Mouse (Mus musculus) thymus, adult 2 months (tissue): ENCODE data around the gene Nfkb1.

Experiments used
- CTCF ChIP-seq: fragments of 200-500 bp; IDR thresholded peaks from 2 replicates; pipeline ENCODE4 v1.5.1; 2012; ENCODE audit warnings: mild to moderate bottlenecking, control low read depth, low read length, moderate library complexity, borderline replicate concordance; ENCODE audit not compliant: control insufficient read depth, poor library complexity, insufficient read depth; ENCODE audit errors: extremely low read depth
- POLR2A ChIP-seq: fragments of 200-500 bp; IDR thresholded peaks from 2 replicates; pipeline ENCODE4 v1.6.1; 2012; ENCODE audit warnings: mild to moderate bottlenecking, low read length, control low read depth, moderate library complexity; ENCODE audit not compliant: control insufficient read depth, poor library complexity, insufficient read depth; ENCODE audit errors: extremely low read depth

DNA sequence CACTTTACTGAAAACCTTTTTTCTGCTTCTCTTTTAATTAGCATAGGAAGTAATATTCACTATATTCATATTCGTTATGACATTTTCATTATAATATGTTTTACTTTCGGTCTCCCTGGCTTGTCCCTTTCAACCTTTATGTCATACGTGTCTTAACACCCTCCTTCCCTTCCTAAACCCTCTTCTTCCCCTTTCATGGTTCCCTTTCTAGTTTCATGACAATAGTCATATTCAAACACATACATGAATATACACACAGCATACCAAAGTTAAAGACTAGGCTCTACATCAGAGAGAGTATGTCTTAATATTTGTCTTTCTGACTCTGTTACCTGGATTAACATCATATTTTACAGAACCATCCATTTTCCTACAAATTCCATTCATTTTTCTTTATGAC, 28.6 kb upstream of the Nfkb1 start:
- no peak for TF ChIP-seq POLR2A
- no peak for TF ChIP-seq CTCF
